Mouse (Mus musculus) limb, embryonic 13.5 days (tissue): Measurements from ENCODE around the gene Ptch2. TPM values are rescaled to one million over a fixed set of nuclear protein-coding genes. Genes with fewer than 3 reads are reported as not detected.

Experiments used
- ATAC-seq: fragments of 200-750 bp; cut with Nextera tagmentation; 2 replicates; pipeline ENCODE4 v1.8.0; 2017; ENCODE audit warnings: low read depth, moderate number of reproducible peaks, moderate TSS enrichment; ENCODE audit not compliant: low FRiP score
- H3K27ac ChIP-seq: fragments of 300-500 bp; sonication (generic); 2 replicates; pipeline ENCODE4 v1.5.1; 2015; ENCODE audit warnings: inconsistent platforms, mild to moderate bottlenecking, moderate library complexity
- H3K27me3 ChIP-seq: fragments of 300-500 bp; sonication (generic); 2 replicates; pipeline ENCODE4 v1.6.1; 2015; ENCODE audit warnings: mild to moderate bottlenecking, inconsistent platforms
- H3K36me3 ChIP-seq: fragments of 300-500 bp; sonication (generic); 2 replicates; pipeline ENCODE4 v1.6.1; 2015; ENCODE audit warnings: inconsistent platforms, mild to moderate bottlenecking, moderate library complexity
- H3K4me1 ChIP-seq: fragments of 300-500 bp; sonication (generic); 2 replicates; pipeline ENCODE4 v1.6.1; 2015; ENCODE audit warnings: inconsistent platforms
- H3K4me2 ChIP-seq: fragments of 300-500 bp; sonication (generic); replicated peaks from 2 replicates; pipeline ENCODE4 v1.6.1; 2015; ENCODE audit warnings: inconsistent platforms, mild to moderate bottlenecking, moderate library complexity
- H3K4me3 ChIP-seq: fragments of 300-500 bp; sonication (generic); 2 replicates; pipeline ENCODE4 v1.5.1; 2015; ENCODE audit warnings: moderate library complexity, mild to moderate bottlenecking, inconsistent platforms
- H3K9ac ChIP-seq: fragments of 300-500 bp; sonication (generic); 2 replicates; pipeline ENCODE4 v1.6.1; 2015; ENCODE audit warnings: mild to moderate bottlenecking, inconsistent platforms
- H3K9me3 ChIP-seq: fragments of 300-500 bp; sonication (generic); 2 replicates; pipeline ENCODE4 v1.6.1; 2016; ENCODE audit warnings: inconsistent platforms
- WGBS: fragments of 180-500 bp; shearing (Covaris S2); methylation state at CpG from one replicate; pipeline ENCODE4 v1.1.7; 2015; 5-methylcytosine and 5-hydroxymethylcytosine counted together
- polyA plus RNA-seq: library from polyadenylated mRNA; unstranded; fragments of >200 nt; fragmentation: Nextera tagmentation; extraction: Ambion mirVana; gene quantifications from 2 replicates; pipeline ENCODE4 v1.2.1, GENCODE M21; 2015

Gene Ptch2
- polyA plus RNA-seq, 1 experiment from 2014 or later: 7.9 TPM

GRCm38 (mm10) chr4:117123546-117124217, 27.8 kb downstream of the Ptch2 start:
- peaks cover 8% of the 10 kb centered on the region for H3K36me3 ChIP-seq
- WGBS: 85% methylated on average over 7 of the region's 9 CpGs
- H3K27me3 ChIP-seq: no peaks in the 10 kb centered on the region
- H3K9me3 ChIP-seq: no peaks in the 10 kb centered on the region
- H3K27ac ChIP-seq: no peak overlapping the region
- ATAC-seq: no peak
- H3K9ac ChIP-seq: no peak overlapping the region
- H3K4me3 ChIP-seq: no peak overlapping the region
- H3K4me1 ChIP-seq: peaks cover 28% of the 10 kb centered on the region
- no peak overlapping the region for H3K4me2 ChIP-seq

DNA sequence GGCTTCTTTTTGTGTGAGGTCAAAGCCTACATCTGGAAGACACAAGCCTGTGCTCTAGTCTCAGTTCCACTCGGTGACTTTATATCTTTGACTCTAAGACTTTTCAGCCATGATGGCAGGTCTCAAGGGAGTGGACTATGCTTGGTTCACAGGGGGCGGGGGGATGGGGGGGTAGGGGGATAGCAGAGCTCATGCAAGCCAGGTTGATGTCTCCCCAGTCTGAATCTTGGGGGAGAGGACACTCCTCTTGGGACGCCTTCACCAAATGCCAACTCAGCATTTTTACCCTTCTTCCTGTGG, 28.3 kb downstream of the Ptch2 start:
- Histone ChIP-seq H3K27ac (no peak overlapping the region), H3K4me1 (peaks cover 28% of the 10 kb centered on the region), H3K4me3 (no peak overlapping the region), H3K4me2 (no peak overlapping the region), H3K9me3 (no peaks in the 10 kb centered on the region), H3K36me3 (peaks cover 13% of the 10 kb centered on the region), H3K27me3 (no peaks in the 10 kb centered on the region), H3K9ac (no peak overlapping the region)
- 81% methylated on average over 3 of the region's 3 CpGs for WGBS
- no peak for ATAC-seq

DNA sequence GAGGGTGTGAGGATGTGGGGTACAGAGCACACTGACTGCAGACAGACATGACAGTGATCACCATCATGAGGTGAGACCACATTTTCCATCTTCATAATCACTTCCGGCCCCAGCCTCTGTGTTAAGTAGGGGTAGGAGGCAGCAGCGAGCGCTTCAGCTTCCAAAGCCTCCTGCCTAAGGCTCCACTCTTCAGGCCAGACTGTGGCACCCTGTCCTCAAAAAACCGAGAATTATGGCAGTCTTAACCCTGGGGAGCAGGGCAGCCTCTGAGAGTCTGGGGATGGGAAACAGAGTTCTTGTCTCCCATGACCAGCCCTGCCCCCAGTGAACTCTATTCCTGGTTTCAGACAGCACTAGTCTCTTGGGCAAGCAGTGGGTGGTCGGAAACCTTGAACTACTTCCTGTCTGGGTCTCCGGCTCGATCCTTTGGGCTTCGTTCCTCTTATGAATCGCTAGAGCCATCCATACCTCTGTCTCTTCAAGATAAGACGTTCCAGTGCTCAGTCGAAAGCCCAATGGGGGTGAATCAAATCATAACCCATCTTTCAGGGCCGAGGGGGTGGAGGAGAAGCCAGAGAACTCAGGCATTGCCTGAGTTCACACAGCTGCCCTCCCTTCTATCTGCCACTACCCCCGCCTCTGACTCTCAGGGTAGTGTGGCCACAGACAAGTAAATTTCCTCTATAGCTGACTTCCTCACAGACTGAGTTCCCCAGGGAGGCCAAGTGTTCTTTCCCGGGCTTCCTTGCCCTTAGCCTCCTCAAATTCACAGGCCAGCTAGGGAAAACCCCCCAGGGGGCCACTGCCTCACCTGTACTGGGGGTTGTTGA, 28.9 kb downstream of the Ptch2 start:
- no peaks in the 10 kb centered on the region for H3K9me3 ChIP-seq
- ATAC-seq: no peak
- 66% methylated on average over 14 of the region's 14 CpGs for WGBS

DNA sequence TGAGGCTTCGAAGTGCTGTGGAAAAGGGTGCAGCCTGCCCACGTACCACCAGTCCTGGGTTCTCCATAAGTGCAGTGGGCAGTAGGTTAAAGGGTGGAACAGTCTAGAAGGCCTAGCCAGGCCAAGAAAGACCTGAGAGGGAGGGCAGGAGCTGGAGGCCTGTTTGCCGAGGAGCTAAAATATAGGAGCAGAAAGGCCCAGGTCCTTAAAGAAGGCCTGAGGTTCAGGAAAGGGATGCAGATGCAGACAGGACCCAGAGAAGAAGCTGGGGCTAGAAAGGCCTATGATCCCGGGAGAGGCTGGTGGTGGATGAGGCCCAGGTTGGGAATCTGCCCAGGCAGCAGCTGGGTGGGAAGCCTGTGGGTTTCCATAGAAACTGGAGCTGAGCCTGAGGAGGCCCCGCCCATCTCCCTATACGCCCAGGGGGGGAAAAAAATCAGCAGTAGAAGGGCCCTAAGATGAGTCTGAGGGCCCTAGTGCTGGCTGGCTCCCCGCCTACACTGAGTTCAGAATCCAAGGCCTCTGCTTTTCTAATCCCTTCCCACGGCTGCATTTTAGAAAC, 29.6 kb downstream of the Ptch2 start, which contains the start of gene Btbd19:
Gene Btbd19, minus strand, starts transcription at position 378 of the 562 bp plus-strand sequence.
- 0 out of 2 replicates have a peak within 1 kb of the TSS, but pooled peaks have one; percentile 1 for H3K4me3 ChIP-seq
- peak within 1 kb of the TSS; percentile 87 for H3K27ac ChIP-seq
- WGBS: 25% methylated on average over 8 of the region's 8 CpGs
- peak within 1 kb of the TSS; percentile 41 for H3K4me2 ChIP-seq
- H3K4me1 ChIP-seq: peaks cover 25% of the 10 kb centered on the region
- no peaks in the 10 kb centered on the region for H3K9me3 ChIP-seq
- ATAC-seq: peak; percentile 60
- H3K27me3 ChIP-seq: no peaks in the 10 kb centered on the region
- H3K36me3 ChIP-seq: peaks cover 15% of the 10 kb centered on the region
- H3K9ac ChIP-seq: peak within 1 kb of the TSS; percentile 58

More for the DNA sequence above, 28.9 kb downstream of the Ptch2 start:
- Histone ChIP-seq H3K27me3 (no peaks in the 10 kb centered on the region), H3K27ac (peak overlapping the region; percentile 87), H3K4me3 (0 out of 2 replicates have a peak overlapping the region, but pooled peaks have one; percentile 1), H3K36me3 (peaks cover 15% of the 10 kb centered on the region), H3K9ac (peak overlapping the region; percentile 58), H3K4me1 (peaks cover 26% of the 10 kb centered on the region), H3K4me2 (peak overlapping the region; percentile 41)

DNA sequence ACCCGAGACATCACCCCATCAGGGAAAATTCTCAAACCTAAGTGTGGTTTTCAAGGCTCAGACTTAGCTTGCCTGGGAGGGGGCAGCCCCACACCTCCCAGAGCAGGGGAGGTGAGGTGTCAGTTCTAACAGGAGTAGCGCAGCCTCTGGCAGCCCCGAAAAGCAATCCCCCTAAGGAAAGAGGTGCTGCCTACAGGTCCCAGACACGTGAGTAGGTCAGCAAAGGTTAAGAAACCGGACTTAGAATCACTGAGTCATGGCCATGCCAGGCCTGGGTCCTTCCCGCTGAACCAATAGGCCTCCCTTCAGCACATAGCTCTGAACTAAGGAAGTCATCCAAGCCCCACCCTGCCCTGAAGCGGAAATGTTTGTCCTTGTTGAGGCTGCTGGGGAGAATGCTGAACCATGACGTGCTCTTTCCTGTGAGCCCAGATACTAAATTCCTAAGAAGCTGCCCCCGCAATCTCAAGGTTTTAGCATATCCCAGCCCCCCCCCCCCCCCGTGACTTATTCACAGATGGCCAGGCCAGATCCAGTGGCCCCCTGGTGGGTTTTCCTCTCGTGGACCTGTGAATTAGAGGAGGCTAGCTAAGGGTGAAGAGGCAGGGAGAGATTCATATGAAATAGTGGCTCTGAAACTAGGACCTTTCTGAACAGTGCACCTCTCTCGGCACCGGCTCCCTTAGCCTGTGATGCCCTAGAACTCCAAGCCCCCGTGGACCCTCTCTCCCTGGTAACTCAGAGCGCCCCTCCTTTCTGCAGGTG, 30.2 kb downstream of the Ptch2 start:
- Histone ChIP-seq H3K27me3 (no peaks in the 10 kb centered on the region), H3K36me3 (peaks cover 15% of the 10 kb centered on the region), H3K4me2 (peak overlapping the region; percentile 41), H3K27ac (peak overlapping the region; percentile 87), H3K9ac (peak overlapping the region; percentile 58), H3K9me3 (no peaks in the 10 kb centered on the region), H3K4me1 (peaks cover 25% of the 10 kb centered on the region), H3K4me3 (no peak overlapping the region)
- WGBS: 39% methylated on average over 15 of the region's 15 CpGs
- ATAC-seq: peak; percentile 36; the same call in 1 of the 2 replicates

GRCm38 (mm10) chr4:117126675-117127290, 30.9 kb downstream of the Ptch2 start, which contains the start of gene Tctex1d4:
TSS of gene Tctex1d4 (plus strand) at chr4:117126794.
- Histone ChIP-seq H3K27me3 (peaks cover 6% of the 10 kb centered on the region), H3K9ac (peak within 1 kb of the TSS; percentile 58), H3K4me3 (0 out of 2 replicates have a peak within 1 kb of the TSS, but pooled peaks have one; percentile 1), H3K27ac (peak within 1 kb of the TSS; percentile 87), H3K9me3 (no peaks in the 10 kb centered on the region), H3K36me3 (peaks cover 18% of the 10 kb centered on the region), H3K4me2 (peak within 1 kb of the TSS; percentile 41), H3K4me1 (peaks cover 23% of the 10 kb centered on the region)
- WGBS: 80% methylated on average over 9 of the region's 9 CpGs
- no peak for ATAC-seq

DNA sequence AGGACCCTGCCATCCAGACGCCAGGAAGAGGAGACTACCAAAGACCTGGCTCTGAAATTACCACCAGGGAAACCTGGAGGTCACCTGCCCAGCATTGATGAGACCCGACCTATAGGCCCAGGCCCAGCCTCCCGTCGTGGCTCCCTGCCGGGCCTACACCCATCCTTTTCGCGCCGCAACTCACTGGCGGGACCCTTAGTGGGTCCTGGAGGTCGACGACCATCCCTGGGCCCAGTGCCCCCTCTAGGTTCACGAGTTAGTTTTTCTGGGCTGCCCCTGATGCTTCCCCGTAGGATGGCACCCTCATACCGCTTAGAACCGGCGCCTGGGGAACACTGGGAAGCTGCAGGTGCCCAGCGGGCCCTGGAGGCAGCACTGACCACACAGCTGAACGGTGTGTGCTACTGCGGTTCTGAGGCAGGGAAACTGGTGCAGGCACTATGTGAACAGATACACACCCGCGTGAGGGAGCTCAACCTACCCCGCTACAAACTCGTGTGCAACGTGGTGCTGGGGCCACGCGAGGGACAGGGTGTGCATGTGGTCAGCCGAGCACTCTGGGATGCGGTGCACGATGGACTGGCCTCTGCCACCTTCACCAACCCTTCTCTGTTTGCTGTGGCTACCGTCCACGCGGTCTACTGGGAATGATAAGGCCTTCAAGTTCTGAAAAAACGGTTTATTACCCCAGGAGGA, 32.3 kb downstream of the Ptch2 start:
- ATAC-seq: no peak
- no peak overlapping the region for H3K4me3 ChIP-seq
- peaks cover 36% of the 10 kb centered on the region for H3K4me1 ChIP-seq
- H3K27me3 ChIP-seq: peaks cover 20% of the 10 kb centered on the region
- no peak overlapping the region for H3K4me2 ChIP-seq
- no peaks in the 10 kb centered on the region for H3K9me3 ChIP-seq
- H3K36me3 ChIP-seq: peaks cover 18% of the 10 kb centered on the region
- 86% methylated on average over 33 of the region's 33 CpGs for WGBS
- H3K9ac ChIP-seq: no peak overlapping the region
- no peak overlapping the region for H3K27ac ChIP-seq

GRCm38 (mm10) chr4:117130790-117131189, 34.9 kb downstream of the Ptch2 start:
- H3K36me3 ChIP-seq: peaks cover 18% of the 10 kb centered on the region
- H3K9me3 ChIP-seq: no peaks in the 10 kb centered on the region
- no peak overlapping the region for H3K4me2 ChIP-seq
- WGBS: 65% methylated on average over 6 of the region's 6 CpGs
- peaks cover 27% of the 10 kb centered on the region for H3K4me1 ChIP-seq
- no peak overlapping the region for H3K9ac ChIP-seq
- no peak for ATAC-seq
- no peak overlapping the region for H3K4me3 ChIP-seq
- peaks cover 22% of the 10 kb centered on the region for H3K27me3 ChIP-seq
- H3K27ac ChIP-seq: no peak overlapping the region

GRCm38 (mm10) chr4:117131198-117131597, 35.3 kb downstream of the Ptch2 start:
- Histone ChIP-seq H3K9me3 (no peaks in the 10 kb centered on the region), H3K9ac (no peak overlapping the region), H3K27me3 (peaks cover 22% of the 10 kb centered on the region), H3K4me3 (no peak overlapping the region), H3K27ac (no peak overlapping the region), H3K4me1 (peaks cover 23% of the 10 kb centered on the region), H3K36me3 (peaks cover 18% of the 10 kb centered on the region), H3K4me2 (no peak overlapping the region)
- no peak for ATAC-seq
- 82% methylated on average over 6 of the region's 6 CpGs for WGBS

DNA sequence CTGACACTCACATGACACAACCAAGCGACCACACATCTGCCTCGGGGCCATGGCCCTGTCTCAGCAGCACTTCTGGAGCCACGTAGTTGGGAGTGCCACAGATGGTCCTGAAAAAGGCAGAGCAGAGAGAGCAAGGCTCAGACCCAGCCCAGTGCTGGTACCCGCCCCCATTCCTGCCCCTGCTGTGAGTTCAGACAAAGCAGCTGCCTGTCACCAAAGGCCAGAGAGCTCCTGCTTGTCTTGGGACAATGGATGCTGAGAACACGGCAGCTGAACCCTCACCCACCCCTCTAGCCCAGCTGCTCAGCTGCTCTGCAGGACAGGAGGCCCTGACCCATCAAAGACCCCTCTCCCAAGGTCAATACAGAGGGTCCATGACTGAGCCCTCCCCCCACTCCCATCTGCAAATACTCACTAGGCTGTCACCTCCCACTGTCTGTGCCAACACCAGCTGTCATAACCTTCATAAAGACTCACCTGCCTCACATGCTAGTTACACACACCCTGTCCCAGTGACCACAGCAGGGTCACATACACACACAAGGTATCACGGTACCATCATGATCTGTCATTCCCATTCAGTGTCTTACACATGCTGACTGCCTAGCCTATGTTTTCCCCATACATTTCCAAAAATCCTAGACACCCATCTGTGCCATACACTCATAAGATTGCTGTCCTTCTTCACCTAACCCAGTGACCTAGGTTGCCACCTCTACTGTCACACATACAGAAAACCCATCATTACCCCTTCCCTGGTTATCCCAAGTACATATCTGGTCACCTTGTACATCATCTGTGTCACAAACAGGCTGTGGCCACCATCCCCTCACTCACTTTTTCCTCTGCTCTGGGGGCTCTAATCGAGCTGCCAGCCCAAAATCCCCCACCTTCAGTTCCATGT, 36.3 kb downstream of the Ptch2 start:
- Histone ChIP-seq H3K36me3 (peaks cover 18% of the 10 kb centered on the region), H3K27me3 (peaks cover 22% of the 10 kb centered on the region), H3K4me2 (peak overlapping the region; percentile 95), H3K9ac (peak overlapping the region; percentile 31; the same call in 1 of the 2 replicates), H3K4me3 (peak overlapping the region; percentile 82), H3K4me1 (peaks cover 21% of the 10 kb centered on the region), H3K27ac (no peak overlapping the region), H3K9me3 (no peaks in the 10 kb centered on the region)
- peak; percentile 12; the same call in 1 of the 2 replicates for ATAC-seq
- WGBS: 26% methylated on average over 7 of the region's 7 CpGs
